Mouse (Mus musculus): ENCODE measurements around the gene Hal. TPM values are rescaled to one million over a fixed set of nuclear protein-coding genes. Genes with fewer than 3 reads are reported as not detected.
A peak's percentile ranks its signal among the peaks of the same experiment; 100 is the strongest.

The Hal gene
- total RNA-seq, 2 experiments from 2014 or later, result 0.15 to 0.35 TPM

GRCm38 (mm10) chr10:93509532-93510153 lies 21.1 kb downstream of the Hal start:
- no peak for DNase-seq (ENCODE audit: low spot score in 2 of 2)
- intact Hi-C loops (cut with DNase I), result no loop called here

GRCm38 (mm10) chr10:93515419-93515818 lies 26.9 kb downstream of the Hal start:
- intact Hi-C loops (cut with DNase I), result no loop called here
- DNase-seq (ENCODE audit: low spot score in 2 of 2), result peak in 1 of 2 experiments; percentile 27

GRCm38 (mm10) chr10:93515927-93516326 lies 27.4 kb downstream of the Hal start:
- intact Hi-C loops (cut with DNase I), result no loop called here

DNA sequence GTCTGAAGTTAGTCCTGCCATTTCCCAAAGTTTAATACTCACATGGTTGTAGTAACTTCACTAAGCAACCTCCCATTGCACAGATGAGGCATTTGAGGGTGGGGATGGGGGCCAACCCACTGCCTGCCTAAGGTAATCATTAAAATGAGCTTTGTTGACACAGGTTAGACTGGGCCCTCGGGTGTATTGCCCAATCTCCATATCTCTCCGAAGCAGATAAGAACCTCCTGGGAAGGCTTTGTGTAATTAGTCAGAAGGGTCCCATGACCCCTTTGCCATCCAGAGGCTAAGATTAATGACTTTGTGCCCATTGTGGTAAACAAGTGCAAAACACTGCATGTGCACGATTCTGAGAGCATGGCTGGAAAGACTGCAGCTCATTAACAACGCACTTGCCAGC lies 29.2 kb downstream of the Hal start:
- DNase-seq (ENCODE audit: low spot score in 2 of 2), result no peak
- intact Hi-C loops (cut with DNase I), result no loop called here

More at GRCm38 (mm10) chr10:93515927-93516326, 27.4 kb downstream of the Hal start:
- no peak for DNase-seq (ENCODE audit: low spot score in 2 of 2)

- intact Hi-C loops (cut with DNase I), result no loop called here
- DNase-seq (ENCODE audit: low spot score in 2 of 2), result no peak
Observed at GRCm38 (mm10) chr10:93518186-93518585, 29.6 kb downstream of the Hal start.

DNA sequence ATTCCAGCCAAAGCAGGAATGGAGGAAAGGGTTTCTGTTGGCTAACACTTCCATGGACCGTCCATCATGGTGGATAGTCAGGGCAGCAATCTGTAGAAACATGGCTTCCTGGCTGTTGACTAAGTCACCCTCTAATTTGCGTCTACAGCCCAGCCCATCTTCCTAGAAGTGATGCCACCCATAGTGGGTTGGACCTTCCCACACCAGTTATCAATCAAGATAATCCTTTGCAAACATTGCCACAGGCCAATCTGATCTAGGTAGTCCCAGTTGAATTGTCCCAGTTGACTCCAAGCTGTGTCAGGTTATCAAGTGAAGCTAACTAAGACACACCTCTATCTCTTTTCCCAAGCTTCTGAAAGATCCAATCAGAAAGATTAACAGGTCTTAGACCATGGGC lies 30.1 kb downstream of the Hal start:
- DNase-seq (ENCODE audit: low spot score in 2 of 2), result no peak
- intact Hi-C loops (cut with DNase I), result no loop called here

GRCm38 (mm10) chr10:93519159-93519558 lies 30.6 kb downstream of the Hal start:
- intact Hi-C loops (cut with DNase I), result no loop called here
- no peak for DNase-seq (ENCODE audit: low spot score in 2 of 2)

- no peak for DNase-seq (ENCODE audit: low spot score in 2 of 2)
- intact Hi-C loops (cut with DNase I), result no loop called here
Observed at GRCm38 (mm10) chr10:93519756-93520155, 31.2 kb downstream of the Hal start.

DNA sequence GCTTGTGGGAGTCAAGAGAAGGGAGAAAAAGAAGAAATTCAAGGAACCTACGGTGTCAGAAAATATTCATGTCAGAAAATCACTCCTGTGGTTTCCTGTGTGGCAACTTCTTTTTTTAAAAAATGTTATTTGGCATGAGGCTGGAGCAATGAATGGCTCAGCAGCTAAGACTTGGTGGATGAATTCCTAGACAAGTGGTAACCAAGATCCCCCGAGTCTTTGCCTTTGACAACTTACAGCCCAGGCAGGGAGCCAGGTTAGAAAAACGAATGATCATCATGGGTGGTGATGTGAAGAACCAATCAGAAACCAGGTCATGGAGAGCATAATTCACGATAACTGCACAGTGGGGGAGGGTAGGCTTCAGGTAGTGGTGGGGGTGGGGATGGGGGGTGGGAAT lies 32.4 kb downstream of the Hal start:
- intact Hi-C loops (cut with DNase I), result no loop called here
- no peak for DNase-seq (ENCODE audit: low spot score in 2 of 2)

GRCm38 (mm10) chr10:93525329-93525728 lies 36.8 kb downstream of the Hal start:
- intact Hi-C loops (cut with DNase I), result no loop called here
- DNase-seq (ENCODE audit: low spot score in 2 of 2), result no peak

DNA sequence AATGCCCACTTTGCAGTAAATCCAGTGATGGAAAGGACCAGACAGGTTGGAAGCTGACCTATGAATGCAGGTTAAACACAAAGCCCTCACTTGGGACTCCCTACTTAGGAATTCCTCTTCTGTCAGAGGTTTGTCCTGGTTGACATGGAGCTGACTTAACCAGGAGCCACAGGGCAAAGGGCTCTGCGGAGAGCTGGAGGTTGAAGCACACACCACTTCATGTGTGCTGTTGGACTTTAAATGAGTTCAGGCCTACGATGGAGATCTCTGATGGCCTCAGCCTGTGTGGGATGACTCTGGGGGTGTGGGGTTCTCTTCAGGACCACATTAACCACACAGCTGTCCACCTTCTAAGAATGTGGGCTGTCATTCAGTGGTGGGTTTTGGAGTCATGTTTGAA lies 49.7 kb downstream of the Hal start:
- no peak for DNase-seq (ENCODE audit: low spot score in 2 of 2)
- intact Hi-C loops (cut with DNase I), result no loop called here

GRCm38 (mm10) chr10:93538818-93539217 lies 50.2 kb downstream of the Hal start:
- intact Hi-C loops (cut with DNase I), result no loop called here
- no peak for DNase-seq (ENCODE audit: low spot score in 2 of 2)

DNA sequence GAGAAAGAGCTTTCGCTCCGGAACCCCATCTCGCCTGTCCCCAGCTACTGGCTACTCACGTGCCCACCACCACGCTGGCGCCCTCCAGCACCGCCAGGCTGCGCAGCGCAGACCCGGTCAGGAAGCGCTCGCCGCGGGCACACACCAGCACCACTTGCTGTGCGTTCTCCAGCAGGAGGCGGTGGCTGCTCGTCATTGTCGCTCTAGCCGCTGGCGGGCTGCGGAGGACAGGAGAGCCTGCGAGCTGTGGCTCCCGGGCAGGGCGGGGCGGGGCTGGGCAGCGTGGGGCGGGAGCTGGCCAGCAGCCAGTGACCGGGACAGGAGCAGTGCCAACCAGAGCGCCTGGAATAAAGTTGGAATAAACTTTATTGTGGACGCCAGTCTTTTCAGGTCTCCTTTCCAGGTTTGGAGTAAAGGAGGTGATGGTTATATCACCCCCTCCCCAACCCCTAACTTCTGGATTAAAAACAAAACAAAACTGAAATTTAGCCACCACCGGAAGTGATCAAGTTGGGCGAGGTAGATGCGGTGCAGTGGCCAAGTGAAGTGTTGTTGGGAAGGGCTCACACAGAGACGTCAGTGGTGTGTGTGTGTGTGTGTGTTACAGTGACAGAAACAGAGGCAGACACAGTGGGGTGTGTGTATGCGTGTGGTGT lies 51.3 kb downstream of the Hal start, which contains the start of gene Amdhd1:
Gene Amdhd1, minus strand, starts transcription at position 259 of the 656 bp plus-strand sequence.
- intact Hi-C loops (cut with DNase I), result loop anchor here (10.0 kb wide), 1 partner anchor 115 kb away; no protein-coding TSS in a partner anchor
- DNase-seq (ENCODE audit: low spot score in 2 of 2), result peak; percentile 63 to 66

GRCm38 (mm10) chr10:93540431-93541210 lies 52.1 kb downstream of the Hal start, which contains the start of gene Ccdc38:
Gene Ccdc38 (plus strand): TSS chr10:93540632.
- intact Hi-C loops (cut with DNase I), result loop anchor here (10.0 kb wide), 1 partner anchor 116 kb away; no protein-coding TSS in a partner anchor
- DNase-seq (ENCODE audit: low spot score in 2 of 2), result no peak

DNA sequence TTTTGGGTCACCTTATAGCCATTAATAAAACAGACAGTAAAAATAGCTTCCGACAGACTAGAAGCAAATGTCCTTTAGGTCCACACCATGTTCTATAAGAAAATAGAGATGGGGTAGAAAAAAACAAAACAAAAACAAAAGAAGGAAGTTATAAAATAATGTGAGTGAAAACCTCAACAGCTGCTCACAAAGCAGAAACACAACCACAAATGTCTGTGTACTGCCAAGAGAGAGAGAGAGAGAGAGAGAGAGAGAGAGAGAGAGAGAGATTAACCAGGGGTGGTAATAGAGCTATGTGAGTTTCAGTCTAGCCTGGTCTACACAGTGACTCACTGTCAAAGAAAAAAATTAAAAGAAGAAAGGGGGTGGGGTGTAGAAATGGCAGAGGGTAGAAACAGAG lies 53.0 kb downstream of the Hal start:
- intact Hi-C loops (cut with DNase I), result loop anchor here (10.0 kb wide), 1 partner anchor 117 kb away; no protein-coding TSS in a partner anchor
- no peak for DNase-seq (ENCODE audit: low spot score in 2 of 2)

DNA sequence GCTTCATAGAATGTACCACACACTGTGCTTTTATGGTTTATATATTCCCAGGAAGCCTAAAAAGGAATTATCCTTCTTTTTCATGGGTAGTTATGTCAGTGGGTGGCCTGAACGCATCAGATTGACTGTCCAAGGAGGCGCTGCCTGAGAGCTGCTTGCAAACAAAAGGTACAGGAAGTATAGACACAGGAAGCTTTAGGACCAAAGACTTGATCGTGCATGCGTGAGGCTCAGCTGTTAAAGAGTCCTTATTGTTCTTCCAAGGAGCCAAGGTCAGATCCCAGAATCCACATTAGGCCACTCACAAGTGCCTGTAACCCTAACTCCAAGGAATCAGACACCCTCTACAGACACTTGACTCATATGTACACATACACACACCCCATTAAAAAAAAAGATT lies 53.8 kb downstream of the Hal start:
- intact Hi-C loops (cut with DNase I), result loop anchor here (10.0 kb wide), 1 partner anchor 118 kb away; no protein-coding TSS in a partner anchor

GRCm38 (mm10) chr10:93543176-93543575 lies 54.6 kb downstream of the Hal start:
- intact Hi-C loops (cut with DNase I), result loop anchor here (10.0 kb wide), 1 partner anchor 118 kb away; no protein-coding TSS in a partner anchor
- DNase-seq (ENCODE audit: low spot score in 2 of 2), result no peak

More for the DNA sequence above, 53.8 kb downstream of the Hal start:
- no peak for DNase-seq (ENCODE audit: low spot score in 2 of 2)

DNA sequence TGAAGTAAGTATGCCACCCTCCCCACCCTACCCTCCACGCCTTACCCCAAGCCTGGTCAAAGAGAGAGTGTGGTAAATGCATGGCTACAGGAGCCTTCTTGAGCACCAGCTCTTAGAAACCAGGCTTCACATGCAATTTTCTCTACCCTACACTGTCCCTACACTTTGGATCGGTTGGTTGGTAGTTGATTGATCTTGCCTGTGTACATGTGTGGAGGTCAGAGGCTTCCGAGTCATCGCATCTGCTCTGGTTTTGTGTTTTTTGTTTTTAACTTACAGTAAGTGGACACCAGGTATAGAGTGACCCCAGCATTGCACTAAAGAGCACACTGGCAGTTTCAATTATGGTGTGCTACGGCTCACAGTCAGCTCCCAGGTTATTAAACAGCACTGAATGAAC lies 55.6 kb downstream of the Hal start:
- DNase-seq (ENCODE audit: low spot score in 2 of 2), result no peak
- intact Hi-C loops (cut with DNase I), result loop anchor here (10.0 kb wide), 1 partner anchor 119 kb away; no protein-coding TSS in a partner anchor

DNA sequence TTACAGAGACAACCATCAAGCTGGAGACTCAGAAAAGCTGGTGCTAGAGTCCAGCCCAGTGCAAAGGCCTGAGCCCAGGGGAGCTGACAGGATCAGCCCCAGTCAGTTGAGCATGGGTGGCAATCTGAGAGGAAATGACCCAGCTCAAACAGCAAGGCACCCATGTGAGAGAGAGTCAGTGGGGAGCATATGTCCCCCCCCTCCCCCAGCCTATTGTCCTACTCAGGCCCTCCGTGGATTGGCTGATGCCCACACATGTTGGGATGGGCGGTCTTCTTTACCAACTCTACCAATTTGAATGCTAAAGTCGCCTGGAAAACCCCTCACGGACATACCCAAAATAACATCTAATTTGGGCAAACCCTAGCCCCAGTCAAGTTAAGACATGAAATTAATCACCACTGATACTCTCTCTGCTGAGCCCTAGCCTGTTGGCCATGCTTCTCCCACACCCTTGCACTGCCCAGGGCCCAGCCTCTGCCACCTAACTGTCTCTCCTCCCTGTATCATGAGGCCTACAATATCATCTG lies 59.2 kb downstream of the Hal start:
- no peak for DNase-seq (ENCODE audit: low spot score in 2 of 2)
- intact Hi-C loops (cut with DNase I), result loop anchor here (5.0 to 10.0 kb wide), 2 partner anchors 56 to 123 kb away; no protein-coding TSS in a partner anchor
